Mouse (Mus musculus) olfactory bulb, adult 2 months (tissue): ENCODE results near the gene Ctdsp2.

ENCODE experiments used
- CTCF ChIP-seq: fragments of 200-500 bp; IDR thresholded peaks from 2 replicates; pipeline ENCODE4 v1.5.1; 2012; ENCODE audit warnings: low read depth, mild to moderate bottlenecking, low read length, moderate library complexity; ENCODE audit not compliant: insufficient read depth
- POLR2A ChIP-seq: fragments of 200-500 bp; IDR thresholded peaks from 2 replicates; pipeline ENCODE4 v1.6.1; 2012; ENCODE audit warnings: mild to moderate bottlenecking, low read depth, low read length, moderate library complexity; ENCODE audit not compliant: insufficient read depth

- TF ChIP-seq CTCF (no peak), POLR2A (no peak)
These were observed 44.0 kb upstream of the Ctdsp2 start for GRCm38 (mm10) chr10:126934561-126934960.
